Mouse (Mus musculus) heart, embryonic 12.5 days (tissue): ENCODE measurements around the gene Crygc. TPM values are rescaled to one million over a fixed set of nuclear protein-coding genes. Genes with fewer than 3 reads are reported as not detected.

Source experiments
- ATAC-seq: fragments of 200-750 bp; cut with Nextera tagmentation; 2 replicates; pipeline ENCODE4 v1.8.0; 2017; ENCODE audit warnings: moderate TSS enrichment, moderate library complexity; ENCODE audit not compliant: insufficient number of reproducible peaks, low FRiP score
- H3K27ac ChIP-seq: fragments of 300-500 bp; sonication (generic); 2 replicates; pipeline ENCODE4 v1.5.1; 2016; ENCODE audit warnings: mild to moderate bottlenecking, moderate library complexity; ENCODE audit not compliant: poor library complexity, severe bottlenecking
- H3K27me3 ChIP-seq: fragments of 300-500 bp; sonication (generic); replicated peaks from 2 replicates; pipeline ENCODE4 v1.6.1; 2016; ENCODE audit warnings: mild to moderate bottlenecking, moderate library complexity
- H3K36me3 ChIP-seq: fragments of 300-500 bp; sonication (generic); 2 replicates; pipeline ENCODE4 v1.6.1; 2016; ENCODE audit warnings: mild to moderate bottlenecking, moderate library complexity
- H3K4me1 ChIP-seq: fragments of 300-500 bp; sonication (generic); replicated peaks from 2 replicates; pipeline ENCODE4 v1.6.1; 2016; ENCODE audit warnings: mild to moderate bottlenecking
- H3K4me2 ChIP-seq: fragments of 300-500 bp; sonication (generic); 2 replicates; pipeline ENCODE4 v1.6.1; 2016; ENCODE audit warnings: mild to moderate bottlenecking, moderate library complexity
- H3K4me3 ChIP-seq: fragments of 300-500 bp; sonication (generic); 2 replicates; pipeline ENCODE4 v1.5.1; 2016; ENCODE audit warnings: mild to moderate bottlenecking
- H3K9ac ChIP-seq: fragments of 300-500 bp; sonication (generic); 2 replicates; pipeline ENCODE4 v1.6.1; 2016; ENCODE audit warnings: mild to moderate bottlenecking, moderate library complexity
- H3K9me3 ChIP-seq: fragments of 300-500 bp; sonication (generic); replicated peaks from 2 replicates; pipeline ENCODE4 v1.6.1; 2016; ENCODE audit warnings: mild to moderate bottlenecking, moderate library complexity
- WGBS: fragments of 180-500 bp; shearing (Covaris S2); methylation state at CpG from one replicate; pipeline ENCODE4 v1.1.7; 2016; 5-methylcytosine and 5-hydroxymethylcytosine counted together
- polyA plus RNA-seq: library from polyadenylated mRNA; unstranded; fragments of >200 nt; fragmentation: Nextera tagmentation; extraction: Ambion mirVana; gene quantifications from 2 replicates; pipeline ENCODE4 v1.2.1, GENCODE M21; 2016

Gene Crygc
- polyA plus RNA-seq, 1 experiment from 2014 or later = not detected

- no peak for ATAC-seq
- Histone ChIP-seq H3K4me1 (peaks cover 3% of the 10 kb centered on the region; the same call in 1 of the 2 replicates), H3K4me3 (no peak overlapping the region), H3K4me2 (no peak overlapping the region), H3K27ac (no peak overlapping the region), H3K36me3 (no peaks in the 10 kb centered on the region), H3K9me3 (no peaks in the 10 kb centered on the region), H3K27me3 (no peaks in the 10 kb centered on the region), H3K9ac (no peak overlapping the region)
- 70% methylated on average over 9 of the region's 9 CpGs for WGBS
These were observed 45.3 kb downstream of the Crygc start for GRCm38 (mm10) chr1:65028206-65028605.

Other genes with a start within 250 kb of the Crygc start
- gene Plekhm3, start 116.9 kb downstream of the Crygc start, polyA plus RNA-seq = 7.1 and 10.5 TPM in 2 replicates
- 0.78 and 0.99 TPM in 2 replicates for gene Akr1cl, start 40.9 kb downstream of the Crygc start, polyA plus RNA-seq
- gene Cryge, start 22.5 kb downstream of the Crygc start, polyA plus RNA-seq = not detected in 2 replicates
- gene Crygd, start 10.2 kb downstream of the Crygc start, polyA plus RNA-seq = not detected in 2 replicates
- gene Crygb, start 8.6 kb upstream of the Crygc start, polyA plus RNA-seq = 0.58 and 1.1 TPM in 2 replicates
- gene Cryga, start 29.7 kb upstream of the Crygc start, polyA plus RNA-seq = not detected in 2 replicates
- not detected in 2 replicates for gene Gm28845, start 45.9 kb upstream of the Crygc start, polyA plus RNA-seq
- 0.08 TPM in 1 of 2 replicates, not detected in the other for gene D630023F18Rik, start 49.5 kb upstream of the Crygc start, polyA plus RNA-seq
- 66.1 and 68.8 TPM in 2 replicates for gene Idh1, start 112.8 kb upstream of the Crygc start, polyA plus RNA-seq
- gene Pikfyve, start 113.0 kb upstream of the Crygc start, polyA plus RNA-seq = 9.5 and 11.1 TPM in 2 replicates
- not detected in 2 replicates for gene Pth2r, start 208.4 kb upstream of the Crygc start, polyA plus RNA-seq